Mouse (Mus musculus) common myeloid progenitor, adult 5-6 weeks (primary cell): ENCODE results near the gene Mob3b. TPM values are rescaled to one million over a fixed set of nuclear protein-coding genes. Genes with fewer than 3 reads are reported as not detected.
A peak's percentile ranks its signal among the peaks of the same experiment; 100 is the strongest.

Experiments used
- ATAC-seq: replicated peaks from 2 replicates; pipeline ENCODE4 v1.8.0; 2016; ENCODE audit warnings: low read depth, mild to moderate bottlenecking, moderate TSS enrichment, inconsistent platforms; ENCODE audit not compliant: poor library complexity, severe bottlenecking
- total RNA-seq: library from RNA; stranded (forward); fragments of 200-1000, 187-1606 nt; gene quantifications from 2 replicates; pipeline ENCODE4 v1.2.3, GENCODE M21; 2017

Mob3b gene
- total RNA-seq, 1 experiment from 2014 or later, result 3.4 TPM

DNA sequence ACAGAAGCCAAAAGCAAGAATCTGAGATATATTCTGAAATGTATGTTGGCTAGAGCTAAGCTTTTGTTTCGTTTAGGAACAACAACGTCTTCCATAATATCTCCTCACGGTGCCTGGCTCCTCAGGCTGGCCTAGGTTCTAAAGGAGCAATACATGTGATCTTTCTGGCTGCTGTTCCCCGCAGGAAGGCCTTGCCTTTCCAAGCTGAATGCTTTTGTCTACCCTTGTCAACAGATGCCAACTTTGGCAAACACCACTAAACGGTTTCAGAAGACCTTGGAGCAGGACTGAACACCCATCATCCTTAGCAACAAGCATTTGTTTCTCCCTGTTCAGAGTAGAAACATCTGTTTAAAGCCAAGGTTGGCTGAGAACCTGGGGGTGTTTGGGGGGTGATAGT lies 126.1 kb downstream of the Mob3b start:
- no peak for ATAC-seq

- peak; percentile 72 for ATAC-seq
These were observed 138.9 kb downstream of the Mob3b start for GRCm38 (mm10) chr4:35018416-35018815.

GRCm38 (mm10) chr4:35012401-35013307 lies 144.6 kb downstream of the Mob3b start:
- ATAC-seq, result no peak

- no peak for ATAC-seq
These were observed 150.6 kb downstream of the Mob3b start for GRCm38 (mm10) chr4:35006541-35007260.

- ATAC-seq, result no peak
These were observed 151.2 kb downstream of the Mob3b start for GRCm38 (mm10) chr4:35006056-35006455.

GRCm38 (mm10) chr4:35005068-35005769 lies 152.1 kb downstream of the Mob3b start:
- no peak for ATAC-seq

DNA sequence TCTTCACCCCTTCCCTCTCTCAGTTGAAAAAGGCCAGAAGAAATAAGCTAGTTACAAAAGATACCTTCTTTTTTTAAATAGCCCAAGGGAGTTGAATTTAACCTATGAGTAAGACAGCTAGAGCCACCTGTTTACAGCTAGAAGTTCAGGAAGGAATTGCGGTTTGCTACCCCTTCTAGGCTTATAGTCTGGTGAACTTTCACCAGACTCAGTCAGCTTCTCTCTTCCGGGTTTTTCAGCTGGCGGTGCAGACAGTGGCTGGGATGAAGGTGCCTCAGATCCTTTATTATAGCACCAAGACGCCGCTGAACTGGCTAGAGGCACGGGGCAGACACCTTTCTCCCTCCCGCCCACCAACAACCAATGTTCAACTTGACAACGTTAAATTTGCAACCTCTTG lies 152.8 kb downstream of the Mob3b start:
- peak; percentile 45 for ATAC-seq

DNA sequence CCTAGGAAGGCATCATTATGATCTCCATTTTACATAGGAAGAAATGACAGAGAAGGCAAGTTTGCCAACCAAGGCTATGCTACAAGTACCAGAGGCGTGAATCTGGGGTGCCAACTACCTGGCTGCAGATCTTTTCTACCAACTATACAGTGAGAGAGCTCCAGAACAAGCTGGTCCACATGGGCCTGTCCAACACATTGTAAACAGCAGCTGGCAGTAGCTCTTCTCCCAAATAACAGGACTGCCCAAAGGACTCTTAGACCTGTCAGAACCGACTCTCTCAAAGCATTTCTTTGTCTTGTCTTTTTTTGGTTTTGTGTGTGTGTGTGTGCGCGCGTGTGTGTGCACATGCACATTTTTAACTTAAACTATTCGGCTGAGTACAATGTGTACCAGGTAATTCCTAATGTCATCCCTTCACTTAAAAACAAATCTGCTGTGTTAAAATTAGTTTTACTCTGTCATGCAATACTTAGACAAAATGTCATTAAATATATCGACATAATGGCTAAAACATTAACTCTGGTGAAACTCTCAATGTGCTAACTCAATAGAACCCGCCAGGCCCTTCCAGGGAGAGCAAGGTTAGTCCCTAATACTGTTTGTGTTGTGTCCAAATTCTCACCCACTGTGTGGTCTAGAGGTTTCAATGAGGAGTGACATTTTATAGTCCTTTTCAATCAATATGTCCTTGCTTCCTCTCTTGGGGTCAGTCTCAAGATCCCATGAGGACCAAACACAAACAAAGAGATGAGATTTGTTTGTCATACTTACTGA lies 153.5 kb downstream of the Mob3b start:
- no peak for ATAC-seq

DNA sequence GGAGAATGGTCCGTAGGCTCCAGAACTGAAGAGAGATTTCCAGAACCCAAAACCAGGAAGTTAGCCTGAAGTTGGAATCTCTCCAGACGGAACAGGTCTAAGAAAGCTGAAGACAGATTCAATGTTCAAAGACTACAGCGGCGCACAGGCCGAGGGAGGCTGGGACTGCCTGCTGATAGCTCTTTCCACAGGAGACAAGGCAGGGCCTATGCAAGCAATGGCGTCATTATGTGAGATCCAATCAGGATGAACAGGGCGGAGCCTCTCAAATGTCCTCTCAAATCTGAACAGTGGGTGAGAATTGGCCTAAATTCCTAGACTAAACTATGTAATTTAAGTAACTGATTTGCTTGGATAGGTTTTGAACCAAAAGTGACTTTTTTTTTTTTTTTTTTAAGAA lies 160.7 kb downstream of the Mob3b start:
- ATAC-seq, result no peak

DNA sequence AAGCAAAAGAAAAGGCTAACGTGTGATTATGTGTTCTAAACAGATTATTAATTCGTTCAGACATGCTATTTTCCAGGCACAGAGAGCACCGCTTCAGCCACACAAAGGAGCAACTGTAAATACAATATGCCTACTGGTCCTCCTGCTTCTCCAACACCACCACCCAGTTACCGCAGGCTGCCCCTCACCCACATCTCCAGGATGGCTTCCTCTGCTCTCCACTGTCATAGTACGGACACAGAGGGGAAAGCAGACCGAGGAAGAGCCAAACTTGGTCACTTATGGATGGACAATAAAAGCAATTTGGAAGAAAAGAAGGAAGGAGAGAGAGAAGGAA lies 163.7 kb downstream of the Mob3b start:
- ATAC-seq, result no peak

DNA sequence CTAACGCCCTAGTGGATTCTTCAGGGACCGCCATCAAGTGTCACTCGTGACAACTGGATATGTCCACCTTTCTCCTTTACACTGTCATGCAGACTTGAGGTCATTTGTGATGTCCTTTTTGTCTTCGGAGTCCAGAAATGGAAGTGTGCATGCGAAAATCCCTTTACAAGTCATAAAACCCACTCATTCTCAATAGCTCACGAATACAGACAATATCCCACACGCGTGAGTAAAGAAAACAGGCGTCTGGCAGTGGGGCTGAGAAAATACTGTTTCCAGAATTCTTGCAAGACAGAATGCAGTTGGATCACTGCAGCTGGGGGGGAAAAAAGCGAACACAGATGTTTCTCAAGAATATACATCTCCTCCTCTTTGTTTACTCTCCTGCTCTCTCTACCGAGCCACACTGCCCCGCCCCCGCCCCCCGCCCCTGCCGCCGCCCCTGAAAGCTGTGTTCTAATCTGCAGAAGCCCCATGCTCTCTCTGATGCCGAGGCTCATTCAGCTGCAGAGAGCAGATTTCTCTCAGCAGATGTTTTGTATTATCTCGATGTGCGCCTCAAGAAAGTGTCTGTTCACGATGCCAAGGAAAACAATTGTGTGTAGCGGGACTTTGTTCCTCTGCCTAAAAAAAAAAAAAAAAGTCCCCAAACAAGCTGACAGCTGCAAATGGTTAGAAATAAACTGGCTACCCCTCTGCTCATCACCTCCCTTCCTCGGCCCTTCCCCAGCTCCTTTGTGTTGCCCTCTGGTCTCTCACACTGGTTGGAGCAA lies 164.2 kb downstream of the Mob3b start:
- ATAC-seq, result no peak

GRCm38 (mm10) chr4:34991891-34992865 lies 165.1 kb downstream of the Mob3b start:
- ATAC-seq, result no peak

DNA sequence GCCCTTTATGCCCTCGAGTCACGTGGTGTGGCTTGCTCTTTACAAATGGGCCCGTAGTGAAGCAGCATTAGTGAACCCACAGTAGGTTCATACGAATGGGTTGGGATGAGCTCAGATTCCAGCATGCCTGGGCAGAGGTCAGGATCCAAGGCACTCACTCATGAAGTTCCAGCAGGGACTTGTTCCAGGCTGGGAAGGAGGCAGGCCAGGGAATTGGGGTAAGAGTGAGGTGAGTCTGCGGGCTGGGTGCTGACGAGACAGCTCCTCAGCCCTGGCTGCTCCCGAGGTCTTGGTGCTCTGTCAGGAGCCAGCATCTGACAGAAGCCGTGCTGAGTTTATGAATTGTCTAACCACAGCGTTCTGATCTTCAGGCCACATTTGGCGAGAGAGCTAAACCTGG lies 166.2 kb downstream of the Mob3b start:
- ATAC-seq, result no peak

GRCm38 (mm10) chr4:34990659-34991058 lies 166.6 kb downstream of the Mob3b start:
- ATAC-seq, result no peak

- no peak for ATAC-seq
These were observed 169.7 kb downstream of the Mob3b start for GRCm38 (mm10) chr4:34987568-34987967.

- 0 out of 2 replicates have a peak, but pooled peaks have one; percentile 22 for ATAC-seq
These were observed 170.2 kb downstream of the Mob3b start for GRCm38 (mm10) chr4:34987109-34987508.

DNA sequence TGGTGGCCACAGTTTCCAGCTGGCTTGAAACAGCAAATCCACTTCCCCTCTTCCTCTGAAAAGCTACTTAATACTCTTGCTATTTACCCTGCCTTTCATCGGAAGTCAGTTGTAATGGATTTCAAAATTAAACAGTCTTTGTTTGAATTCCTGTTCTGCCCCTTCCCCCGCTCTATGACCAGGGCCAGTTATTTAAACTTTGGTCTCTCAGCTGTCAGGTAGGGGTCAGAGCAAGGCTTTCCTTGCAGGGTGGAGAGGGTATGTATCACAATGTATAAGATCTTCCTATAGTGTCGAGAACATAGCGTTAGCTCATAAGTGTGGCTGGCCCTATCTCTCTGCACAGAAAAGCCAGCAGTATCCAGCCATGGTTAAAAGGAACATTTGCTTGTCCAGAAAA lies 170.6 kb downstream of the Mob3b start:
- ATAC-seq, result no peak

DNA sequence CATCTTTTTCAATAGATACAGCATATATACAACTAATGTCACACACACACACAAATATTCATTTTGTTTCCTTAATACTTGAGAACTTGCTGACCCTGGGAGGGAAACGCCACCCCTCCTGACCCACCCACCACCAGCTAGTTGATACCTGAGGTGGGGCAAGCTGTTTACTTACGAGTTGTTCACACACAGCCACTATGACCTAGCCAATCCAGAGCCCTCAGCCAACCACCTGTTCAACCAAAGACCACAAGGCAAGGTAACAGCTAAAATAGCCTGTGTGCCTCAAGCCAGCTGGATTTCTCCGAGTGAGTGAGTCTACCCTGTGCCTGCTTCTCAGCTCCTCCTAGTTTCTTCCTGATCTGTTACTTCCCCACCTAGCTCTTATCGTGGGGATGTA lies 172.9 kb downstream of the Mob3b start:
- no peak for ATAC-seq
